Mouse (Mus musculus) liver, postnatal 0 days (tissue): ENCODE measurements around the gene Fate1.

ENCODE experiments used
- CTCF ChIP-seq: sonication (generic); IDR thresholded peaks from 2 replicates; pipeline ENCODE4 v1.5.1; 2016; ENCODE audit warnings: antibody characterized with exemption, low read depth
- EP300 ChIP-seq: IDR thresholded peaks from 2 replicates; pipeline ENCODE4 v1.6.1; 2016; ENCODE audit warnings: antibody characterized with exemption, low read depth, mild to moderate bottlenecking

DNA sequence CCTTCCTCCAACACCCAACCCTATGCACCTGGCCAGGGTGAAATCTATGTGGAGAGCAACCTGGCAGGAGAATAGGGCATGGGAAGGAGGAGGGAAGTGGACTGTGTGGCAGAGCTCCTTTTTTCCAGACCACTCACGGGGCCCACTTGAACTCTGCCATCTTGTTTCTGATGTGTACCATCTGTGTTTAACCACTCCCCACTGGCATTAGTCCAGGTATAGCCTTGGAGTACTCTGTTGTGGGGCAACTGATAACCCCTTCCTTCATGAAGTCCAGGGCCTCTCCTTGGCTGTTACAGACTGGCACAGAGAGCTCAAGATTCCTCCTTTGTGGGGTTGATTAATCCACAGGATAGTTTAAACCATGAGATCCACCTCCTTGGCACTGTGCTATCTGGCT is 4.6 kb upstream of the Fate1 start:
- TF ChIP-seq EP300 (no peak), CTCF (no peak)
